8 mouse cellular contexts compared by ENCODE assay signal in genomic region chr7:49132851-49133351, GRCm38 (mm10).
DNase-seq lines count a peak whose midpoint lies in the region; ATAC-seq and TF ChIP-seq lines count a peak whose summit lies in the region.

No protein-coding gene starts in this region.

- peaks cover 3% of the 10 kb centered on the region; the same call in 1 of the 2 replicates for H3K4me1 ChIP-seq in cortical plate, adult 2 months (ENCODE audit: control insufficient read depth, insufficient read depth, low read length)

- peak; percentile 48 to 91 for DNase-seq in adrenal gland, adult (ENCODE audit: inconsistent age in 2 of 2, low spot score in 1 of 2)
- DNase-seq in gastrocnemius, adult 8-10 months (ENCODE audit: low spot score in 2 of 2): peak; percentile 30 to 48
- peak; percentile 56 for DNase-seq in hindlimb bud, embryonic 11.5 days (ENCODE audit: extremely low spot score, low read depth, low spot score)
- peak; percentile 95 for DNase-seq in left cerebral cortex, adult 18-20 months (ENCODE audit: low spot score in 2 of 2)
- DNase-seq in right cerebral cortex, postnatal 25 days: peak; percentile 87
- peak; percentile 57 to 74 for DNase-seq in urinary bladder, postnatal 4 days (ENCODE audit: low spot score in 2 of 2)

- peak; percentile 84 for ATAC-seq in megakaryocyte-erythroid progenitor cell, adult 5-6 weeks (replicated peaks; ENCODE audit: low FRiP score, low TSS enrichment, poor library complexity, severe bottlenecking)

- H3K27ac ChIP-seq in cortical plate, adult 2 months (ENCODE audit: insufficient read depth, low read length): no peak overlapping the region

- TF ChIP-seq POLR2A in cortical plate, adult 2 months (IDR thresholded peaks at IDR 0.05; ENCODE audit: extremely low read depth, insufficient read depth, low read length): no peak

- H3K4me3 ChIP-seq in cortical plate, adult 2 months (ENCODE audit: insufficient read depth, low read length): no peak overlapping the region

- peak; percentile 96 for TF ChIP-seq CTCF in cortical plate, adult 2 months (IDR thresholded peaks at IDR 0.05; ENCODE audit: extremely low read depth, insufficient read depth, low read length)

Comparison
In these comparisons a context has a peak if more than half of its experiments do, and no peak if none do; other contexts are left out.
1. DNase-seq: peak in every context shown above with its lines; median percentile 95 in left cerebral cortex, adult 18-20 months; 87 in right cerebral cortex, postnatal 25 days; 70 in adrenal gland, adult; 66 in urinary bladder, postnatal 4 days; 56 in hindlimb bud, embryonic 11.5 days; 39 in gastrocnemius, adult 8-10 months.